ENCODE assay signal across 13 mouse cellular contexts in genomic region chr14:13151672-13152071, GRCm38 (mm10).
DNase-seq lines count a peak whose midpoint lies in the region.
"Had no signal": no experiment of that assay in that cellular context is flagged by ENCODE, and none has a peak within 500 bp of the region (broad histone marks: within the 10 kb centered on the region; RNA-seq: fewer than 3 reads in every experiment).

No protein-coding gene starts in this region.

- peak; percentile 31 for DNase-seq in ES-CJ7 (ENCODE audit: low read depth, low spot score)
- peak; percentile 20 for DNase-seq in R1 (ENCODE audit: low read depth, low spot score)
- no peak for DNase-seq in gastrocnemius, postnatal 10 days
- DNase-seq in right cerebral cortex, postnatal 4 days = no peak
- DNase-seq in gastrocnemius, postnatal 4 days (ENCODE audit: low spot score in 2 of 2) = no peak
- DNase-seq: adrenal gland, postnatal 10 days; adrenal gland, postnatal 25 days; cerebellum, adult 11 months; cerebellum, adult 18-20 months; cerebellum, adult 8-10 months; cerebellum, postnatal 10 days; cerebellum, postnatal 25 days; forebrain, postnatal 0 days had no signal

Comparison
In these comparisons a context has a peak if more than half of its experiments do, and no peak if none do; other contexts are left out.
1. DNase-seq: peak in ES-CJ7 (single experiment) and R1 (single experiment); none in gastrocnemius, postnatal 10 days (single experiment), right cerebral cortex, postnatal 4 days (single experiment) and gastrocnemius, postnatal 4 days (0 of 2).